Mouse (Mus musculus) monocyte, adult 2 months (primary cell): ENCODE data around the gene Opcml.

ENCODE experiments used
- DNase-seq, 2 experiments: peaks; one replicate each; pipeline ENCODE4 v3.0.0; 2022; ENCODE audit warnings: low spot score in 2 of 2, low read depth in 1 of 2

The Opcml gene

DNA sequence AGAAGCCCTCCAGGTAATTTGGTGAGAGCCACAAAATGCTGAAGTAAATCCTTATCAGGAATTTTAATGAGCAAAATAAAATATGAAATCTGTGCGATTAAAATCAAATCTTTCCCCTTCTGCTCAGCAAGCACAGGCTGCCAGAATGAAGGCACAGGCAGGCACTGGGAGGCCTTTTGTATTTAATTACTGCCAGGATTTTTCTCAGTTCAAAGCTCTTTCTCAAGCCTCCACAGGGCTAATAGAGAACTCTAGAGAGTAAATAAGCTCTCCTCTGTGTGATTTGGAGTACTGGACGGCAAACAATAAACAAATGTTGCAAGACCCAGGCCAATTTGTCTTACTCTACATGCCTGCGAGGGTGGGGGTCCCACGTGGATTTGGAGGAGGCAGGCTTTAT, 208.2 kb downstream of the Opcml start:
- DNase-seq = no peak

DNA sequence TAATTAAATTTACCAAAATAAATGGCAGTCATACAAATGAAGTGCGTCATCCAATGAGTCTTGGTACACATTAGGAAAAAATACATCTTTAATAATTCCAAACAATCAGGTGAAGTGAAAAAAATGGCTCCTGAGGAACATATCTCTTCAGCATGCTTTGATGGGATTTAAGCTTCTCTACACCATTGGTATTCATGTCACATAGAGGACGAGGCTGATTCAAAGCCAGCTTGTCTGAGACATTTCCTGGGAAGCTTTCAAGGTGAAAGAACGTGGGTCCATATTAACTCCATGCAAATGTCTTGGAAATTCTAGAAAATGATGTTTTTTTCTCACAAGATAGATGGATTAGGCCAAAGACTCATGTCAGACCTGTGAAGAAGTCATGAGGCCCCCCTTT, 212.6 kb downstream of the Opcml start:
- no peak for DNase-seq

DNA sequence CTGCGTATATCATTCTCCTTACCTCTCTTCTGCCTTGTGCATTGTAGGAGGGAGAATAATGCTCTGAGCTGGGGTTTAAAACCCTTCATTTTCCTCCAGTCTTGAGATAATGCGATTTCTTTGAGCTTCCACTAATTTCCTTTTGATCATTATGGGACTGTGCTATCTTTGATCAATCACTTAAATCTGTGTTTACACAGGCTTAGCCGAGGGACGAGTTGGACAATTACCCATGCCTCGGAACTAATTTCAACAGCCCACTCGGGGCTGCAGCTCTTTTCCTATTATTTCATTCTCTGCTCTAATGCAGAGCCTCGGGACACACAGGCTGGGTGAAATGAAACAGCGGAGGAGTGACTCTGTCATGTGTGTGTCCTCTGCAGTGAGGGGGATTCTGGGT, 220.9 kb downstream of the Opcml start:
- DNase-seq = no peak

DNA sequence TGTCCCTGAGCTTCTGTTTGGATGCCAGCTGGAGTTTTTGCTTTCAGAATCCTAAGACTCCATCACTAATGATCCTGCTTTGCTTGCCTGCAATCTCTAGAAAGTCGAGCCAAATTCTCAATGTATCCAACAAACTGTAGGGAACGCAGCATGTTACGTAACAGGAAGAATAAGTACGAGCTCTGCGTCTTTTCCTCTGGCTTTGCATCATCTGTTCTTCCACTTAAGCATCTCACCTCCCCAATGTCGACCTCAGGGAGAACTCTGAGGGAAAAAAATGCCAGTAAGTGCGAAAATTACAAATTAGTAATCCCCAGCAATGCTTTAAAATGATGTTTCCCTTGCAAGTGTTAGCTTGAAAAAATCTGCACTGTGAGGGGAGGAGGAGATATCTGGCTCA, 222.1 kb downstream of the Opcml start:
- no peak for DNase-seq

DNA sequence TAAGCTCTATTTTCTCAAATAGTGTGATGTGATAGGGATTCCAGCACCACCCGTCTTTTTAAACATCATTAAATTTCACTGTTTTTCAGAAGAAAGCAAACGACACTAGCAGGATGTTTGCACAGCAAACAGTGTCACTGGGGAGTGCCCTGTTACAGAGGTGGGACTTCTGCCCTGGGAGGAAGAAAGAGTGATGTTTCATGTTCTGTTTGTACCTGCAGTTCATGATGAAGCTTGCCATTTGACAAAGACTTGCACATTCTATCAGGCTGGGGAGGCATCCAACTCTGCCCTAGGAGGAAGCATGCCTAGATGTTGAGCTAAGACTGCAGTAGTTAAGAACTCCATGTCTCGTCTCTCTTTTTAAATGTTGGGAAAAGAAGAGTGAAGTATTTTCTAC, 222.6 kb downstream of the Opcml start:
- DNase-seq = no peak

DNA sequence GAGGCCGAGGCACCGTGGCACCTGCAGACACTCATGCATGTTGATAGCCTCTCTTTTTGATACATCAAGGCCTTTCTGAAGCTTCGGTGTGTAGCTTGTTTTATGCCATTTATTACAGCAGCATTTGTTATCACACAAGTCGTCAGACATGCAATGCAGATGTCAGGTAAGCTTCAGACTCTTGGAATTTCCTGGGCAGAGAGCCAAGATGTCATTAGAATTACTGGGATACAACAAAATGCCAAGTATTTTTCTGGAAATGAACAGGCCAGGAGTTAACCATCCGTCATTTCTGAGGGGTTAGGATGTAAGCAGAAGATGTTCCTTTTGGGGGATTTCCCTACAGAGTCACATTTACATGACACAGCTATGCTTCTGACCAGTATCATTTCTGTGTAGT, 237.6 kb downstream of the Opcml start:
- DNase-seq = no peak

DNA sequence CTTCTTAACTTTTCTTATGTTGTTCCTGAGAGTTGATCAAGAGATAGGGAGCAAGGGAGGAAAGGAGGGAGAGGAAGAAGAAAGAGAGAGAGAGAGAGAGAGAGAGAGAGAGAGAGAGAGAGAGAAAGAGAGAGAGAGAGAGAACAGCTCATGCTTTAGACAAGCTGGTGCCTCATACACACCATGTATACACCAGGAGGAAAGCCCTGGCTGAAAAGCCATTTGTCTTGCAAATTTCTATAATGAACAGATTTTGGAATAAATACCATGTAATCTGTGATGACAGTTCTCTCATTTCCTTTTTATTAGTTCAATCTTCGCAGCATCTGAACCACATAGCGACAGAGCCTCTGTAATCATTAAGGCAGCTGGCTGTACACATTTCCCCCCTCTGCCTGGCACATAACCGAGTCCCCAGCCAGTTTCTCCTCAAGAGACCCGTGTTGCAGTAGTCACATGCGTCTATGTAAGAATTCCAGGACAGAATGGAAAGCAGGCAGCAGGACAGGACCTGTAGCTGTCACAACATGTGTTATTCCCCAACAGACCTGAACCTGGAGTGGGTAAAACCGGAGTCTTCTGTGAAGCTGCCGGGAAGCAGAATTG, 238.3 kb downstream of the Opcml start:
- no peak for DNase-seq

DNA sequence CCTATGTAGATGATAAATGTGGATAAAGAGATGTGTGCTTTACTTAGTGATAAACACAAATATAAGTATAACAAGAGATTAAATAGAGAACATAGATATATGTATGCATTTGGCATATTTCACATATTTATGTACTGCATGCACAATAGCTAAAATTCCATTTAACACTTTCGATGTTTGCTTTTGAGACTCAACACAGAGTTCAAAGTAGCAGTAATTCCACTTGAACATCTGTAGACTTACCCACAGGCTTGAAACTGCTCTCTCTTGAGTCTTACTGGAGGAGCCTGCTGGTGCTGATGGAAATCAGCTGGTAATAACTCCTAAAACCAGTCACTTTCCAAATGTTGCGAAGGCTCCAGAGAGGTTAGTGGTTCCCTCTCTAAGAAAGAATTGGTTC, 258.6 kb downstream of the Opcml start:
- DNase-seq = no peak

DNA sequence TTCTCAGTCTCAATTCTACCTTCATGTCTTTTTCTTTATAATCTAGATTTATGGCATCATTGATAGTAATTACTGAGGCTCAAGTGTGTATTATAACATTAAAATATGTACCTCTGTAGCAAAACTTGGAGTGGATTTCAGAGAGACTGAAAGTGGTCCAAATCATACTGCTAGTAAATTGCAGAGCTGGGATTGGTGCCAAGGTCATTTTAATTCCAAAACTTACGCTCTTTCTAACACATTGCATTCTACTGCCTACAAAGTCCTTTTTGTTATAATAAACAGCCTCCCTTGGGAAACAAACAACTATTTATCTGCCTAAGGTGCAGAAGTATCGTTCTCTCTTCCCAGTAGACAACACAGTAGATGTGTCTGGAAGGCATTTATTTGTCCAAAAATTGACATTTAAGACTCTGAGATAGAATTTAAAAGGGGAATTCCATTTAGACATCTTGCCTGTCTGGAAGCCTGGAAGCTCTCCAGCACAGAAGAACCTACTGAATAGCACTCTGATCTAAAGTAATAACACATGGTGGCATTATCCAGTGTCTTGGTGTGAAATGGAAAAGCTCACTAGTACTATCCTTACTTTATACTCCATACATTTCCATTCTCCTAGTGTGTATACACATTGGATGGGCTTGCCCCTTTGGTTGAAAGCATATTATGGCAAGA, 266.7 kb downstream of the Opcml start:
- no peak for DNase-seq

DNA sequence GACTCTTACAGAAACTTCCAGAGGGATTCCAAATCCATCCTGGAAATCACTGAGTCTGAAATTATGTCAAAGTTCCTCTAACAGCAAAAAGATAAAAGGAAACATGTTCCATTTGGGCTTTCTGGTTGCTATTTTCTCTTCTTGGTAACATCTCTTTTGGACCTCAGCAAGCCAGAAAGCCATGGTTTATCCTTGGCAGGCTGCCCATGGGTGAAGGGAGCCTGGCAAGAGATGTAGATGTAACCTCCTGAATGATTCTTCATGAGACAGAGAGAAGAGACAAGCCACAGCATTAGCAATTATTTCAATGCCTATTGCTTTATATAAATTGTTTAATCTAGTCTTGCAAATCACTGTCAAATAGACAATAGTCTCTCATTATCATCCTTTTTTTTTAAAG, 274.6 kb downstream of the Opcml start:
- no peak for DNase-seq

DNA sequence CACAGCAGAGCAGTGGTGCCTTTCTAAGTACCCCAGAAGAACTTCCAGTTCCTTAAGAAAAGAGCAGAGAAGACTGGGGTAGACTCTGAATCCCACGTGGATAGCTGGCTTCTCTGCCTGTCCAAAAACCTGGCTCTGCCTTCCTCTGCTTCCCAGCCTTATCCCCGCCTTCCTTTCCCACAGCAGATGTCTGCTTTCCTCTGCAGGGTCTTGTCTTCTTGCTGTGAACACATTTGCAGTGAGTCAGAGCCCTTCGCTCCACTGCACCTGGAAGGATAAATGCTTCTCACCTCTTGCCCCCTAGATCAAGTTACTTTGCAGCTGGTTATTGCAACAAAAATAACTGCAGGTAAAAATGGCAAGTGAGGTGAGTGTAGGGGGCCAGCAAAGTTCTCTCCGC, 290.1 kb downstream of the Opcml start:
- no peak for DNase-seq

DNA sequence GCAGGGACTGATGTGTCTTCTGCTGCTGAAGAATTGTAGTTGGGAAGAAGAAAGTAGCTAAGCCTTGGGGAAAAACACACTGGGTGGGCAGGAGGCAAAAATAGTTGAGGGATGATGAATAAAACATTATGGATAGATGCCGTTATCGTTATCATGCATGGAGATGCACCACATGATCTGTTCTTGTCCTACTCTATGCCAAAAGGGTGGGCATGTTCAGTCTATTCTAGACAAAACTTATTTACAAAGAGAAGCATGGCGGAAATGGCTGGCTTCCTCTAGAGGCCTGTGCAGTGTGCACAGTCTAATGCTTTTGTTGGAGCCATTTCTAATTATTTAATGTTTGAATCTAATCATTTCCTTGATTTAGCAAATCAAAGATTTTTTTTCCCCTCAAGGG, 293.2 kb downstream of the Opcml start:
- DNase-seq = no peak

DNA sequence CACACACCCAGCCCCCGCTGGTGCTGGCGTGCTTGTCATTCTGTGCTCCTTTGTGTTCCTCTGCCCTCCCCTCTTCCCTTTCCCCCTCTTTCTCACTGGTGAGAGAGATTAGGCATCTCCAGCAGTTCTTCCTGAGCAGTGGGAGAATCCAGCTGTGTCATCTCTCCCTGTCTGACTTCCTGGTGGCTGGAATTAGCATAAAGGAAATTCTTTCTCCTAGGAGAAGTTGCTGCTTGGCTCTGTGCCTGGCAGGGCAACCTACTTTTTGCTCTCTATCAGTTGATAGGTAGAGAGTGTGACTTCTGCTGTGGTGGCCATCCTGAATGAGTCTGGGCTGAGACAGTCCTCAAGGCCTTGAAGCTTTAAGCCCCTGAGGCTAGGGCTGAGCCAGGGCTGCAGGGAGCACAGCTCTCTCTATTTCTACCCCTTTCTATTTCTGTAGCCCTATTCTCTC, 293.7 kb downstream of the Opcml start:
- no peak for DNase-seq

DNA sequence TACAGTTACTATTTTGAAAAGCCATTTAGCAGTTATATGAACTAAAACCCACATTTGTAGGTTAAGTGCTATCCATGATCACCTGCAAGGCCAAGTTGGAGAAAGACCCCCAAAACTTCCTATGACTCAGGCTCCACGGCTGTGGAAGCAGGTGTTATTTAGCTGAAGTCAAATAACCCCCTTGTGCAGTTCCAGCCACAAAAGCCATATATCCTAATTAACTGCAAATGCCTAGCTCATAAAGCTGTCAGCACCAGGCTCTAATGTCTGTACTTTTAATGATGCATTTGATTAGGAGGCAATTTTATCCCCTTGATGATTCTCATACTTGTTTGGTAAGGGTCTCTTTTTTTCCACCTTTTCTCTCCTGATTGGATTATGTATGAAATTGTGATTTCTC, 300.8 kb downstream of the Opcml start:
- no peak for DNase-seq

DNA sequence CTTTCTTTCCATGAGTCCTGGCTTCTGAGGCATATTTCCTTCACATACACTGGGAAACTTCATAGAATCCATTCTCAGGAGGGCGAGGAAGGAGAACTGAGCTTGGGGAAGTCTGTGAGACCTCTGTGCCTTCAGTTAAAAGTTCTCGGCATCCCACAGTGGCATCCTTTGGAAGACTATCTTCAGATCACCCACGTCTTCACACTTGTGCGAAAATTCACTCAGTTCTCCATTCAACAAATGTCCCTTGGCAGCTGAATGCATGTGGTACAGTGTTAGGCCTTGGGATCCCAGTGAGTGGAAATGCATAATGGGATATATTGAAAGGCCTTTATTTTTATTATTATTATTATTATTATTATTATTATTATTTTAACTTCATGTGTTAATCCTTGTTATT, 304.1 kb downstream of the Opcml start:
- DNase-seq = no peak

DNA sequence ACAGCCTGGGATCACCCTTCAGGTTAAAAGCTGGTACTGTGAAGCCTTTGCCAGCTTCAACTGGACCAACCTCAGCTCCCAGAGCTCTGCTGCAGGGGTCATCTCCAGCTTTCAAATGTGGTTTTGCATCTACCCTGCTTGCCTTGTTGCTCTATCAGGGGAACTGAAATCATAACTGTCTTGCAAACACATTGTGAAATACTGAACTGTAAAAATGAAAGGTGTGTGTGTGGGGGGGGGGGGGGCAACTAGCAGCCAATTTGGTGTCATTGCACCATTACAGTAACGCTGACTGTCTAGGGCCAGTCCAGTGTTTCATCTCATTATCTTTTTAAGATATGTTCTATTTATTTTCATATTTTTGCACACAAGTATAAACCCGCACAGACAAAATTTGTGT, 305.6 kb downstream of the Opcml start:
- no peak for DNase-seq

DNA sequence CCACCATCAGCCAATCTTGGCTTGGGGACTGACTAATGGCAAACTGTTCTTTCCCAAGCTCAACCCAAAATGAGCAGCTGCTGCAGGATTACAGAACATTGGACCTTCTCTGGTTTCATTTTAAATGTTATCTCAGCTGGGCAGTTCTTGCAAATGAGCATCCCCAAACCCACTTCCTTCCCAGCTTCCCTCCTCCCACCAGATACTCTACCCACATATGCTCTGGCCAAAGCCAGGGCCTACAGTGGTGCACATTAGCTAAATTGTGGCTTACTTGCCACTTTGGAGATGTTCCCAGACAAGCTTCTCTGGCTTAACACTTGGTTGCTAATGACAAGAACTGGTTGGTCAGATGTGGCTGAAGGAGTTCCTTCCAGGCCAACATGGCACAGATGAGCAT, 311.4 kb downstream of the Opcml start:
- DNase-seq = no peak

DNA sequence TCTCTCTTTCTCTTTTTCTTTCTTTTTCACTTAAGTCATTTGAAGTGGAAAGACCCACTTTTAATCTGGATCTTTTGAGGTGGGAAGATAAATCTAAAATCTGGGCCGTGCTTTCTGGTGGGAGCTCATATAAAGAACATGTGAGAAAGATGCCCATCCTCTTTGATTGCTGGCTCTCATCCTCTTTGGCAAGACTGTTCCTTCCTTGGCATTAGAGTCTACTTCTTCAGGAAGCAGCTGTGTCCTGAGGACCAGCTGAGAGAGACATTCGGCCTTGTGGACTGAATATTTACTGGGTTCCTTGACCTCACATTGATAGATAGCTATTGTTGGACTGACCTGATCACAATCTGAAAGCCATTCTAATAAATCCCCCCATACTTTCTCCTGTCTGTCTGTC, 331.3 kb downstream of the Opcml start:
- DNase-seq = no peak

DNA sequence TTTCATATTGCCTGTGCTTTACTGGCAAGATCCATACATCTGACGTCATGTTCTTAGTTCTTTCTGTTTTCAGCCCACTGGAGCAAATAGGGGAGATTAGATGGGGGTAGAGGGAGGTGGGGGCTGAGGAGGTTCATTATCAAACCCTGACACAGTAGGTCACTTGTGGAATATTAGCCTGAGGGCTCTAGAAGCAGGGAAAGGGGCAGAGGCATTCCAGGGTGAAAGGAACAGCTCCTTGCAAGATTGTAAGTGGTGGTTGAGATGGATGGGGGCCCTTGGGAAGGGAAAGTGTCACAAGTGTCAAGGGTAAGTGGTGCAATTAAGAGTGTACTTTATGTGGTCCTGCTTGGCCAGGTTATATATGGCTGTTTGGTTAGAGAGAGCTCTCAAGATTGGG, 338.2 kb downstream of the Opcml start:
- DNase-seq = no peak

DNA sequence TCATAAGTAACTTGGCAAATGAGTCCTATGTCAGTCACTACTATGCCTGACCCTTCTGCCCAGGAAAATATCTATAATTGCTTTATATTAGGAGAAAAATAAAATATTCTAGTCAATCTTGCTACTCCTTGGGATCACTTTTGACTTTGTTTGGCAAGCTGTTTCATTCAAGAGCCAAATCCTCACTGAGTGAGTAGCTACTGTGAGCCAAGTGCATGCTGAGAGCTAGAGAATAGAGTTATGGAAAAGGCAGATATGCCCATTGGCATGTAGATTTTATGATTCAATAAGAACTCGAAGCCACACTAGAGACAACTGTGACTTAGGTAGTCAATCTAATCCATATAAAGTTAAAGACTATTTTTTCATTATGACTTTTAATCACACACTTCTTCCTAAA, 340.9 kb downstream of the Opcml start:
- no peak for DNase-seq

DNA sequence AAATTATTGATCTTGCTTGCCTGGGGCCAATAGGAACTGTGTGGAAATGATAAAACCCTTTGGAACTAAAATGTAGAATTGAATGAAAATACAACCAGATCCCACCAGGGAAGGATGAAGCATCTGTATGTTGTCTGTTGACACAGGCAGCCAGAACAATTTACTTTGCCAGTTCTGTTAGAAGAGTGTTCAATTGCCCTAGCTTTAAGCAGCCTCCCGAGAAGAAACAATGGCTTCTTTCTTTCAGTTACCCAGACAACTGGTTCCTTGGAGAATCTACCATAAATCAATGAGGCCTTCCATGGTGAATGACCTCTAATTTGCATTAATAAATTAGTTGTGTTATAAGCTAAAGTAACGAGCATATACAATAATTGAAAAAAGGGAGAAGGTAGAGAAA, 346.0 kb downstream of the Opcml start:
- no peak for DNase-seq

DNA sequence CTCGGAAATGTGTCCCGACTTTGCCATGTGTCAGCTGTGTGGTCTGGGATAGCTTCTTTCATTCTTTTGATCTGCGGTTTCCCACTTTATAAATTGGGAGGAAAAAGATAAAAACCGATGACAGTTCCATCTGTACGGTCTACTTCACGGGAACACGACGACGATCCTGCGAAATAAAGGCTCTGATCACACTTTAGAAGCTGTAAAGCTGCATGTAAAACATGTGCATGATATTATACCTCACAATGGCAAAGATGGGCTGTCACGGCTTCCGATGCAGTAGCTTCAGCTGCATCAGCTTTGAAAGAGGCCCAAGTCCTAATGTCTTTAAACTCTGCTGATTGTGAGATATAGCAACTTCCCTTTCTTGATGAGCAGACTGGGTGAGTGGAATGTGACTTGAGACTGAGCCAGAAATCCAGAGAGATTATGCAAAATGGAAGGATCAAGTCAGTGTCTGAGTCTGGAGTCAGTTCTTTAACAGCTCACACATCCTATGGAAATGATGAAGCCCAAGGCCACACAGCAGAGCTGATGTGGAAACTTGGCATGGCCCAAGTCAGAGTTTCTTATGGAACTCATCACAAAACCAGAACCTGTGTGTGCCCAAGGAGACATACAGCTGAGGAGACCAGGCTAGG, 349.5 kb downstream of the Opcml start:
- no peak for DNase-seq

DNA sequence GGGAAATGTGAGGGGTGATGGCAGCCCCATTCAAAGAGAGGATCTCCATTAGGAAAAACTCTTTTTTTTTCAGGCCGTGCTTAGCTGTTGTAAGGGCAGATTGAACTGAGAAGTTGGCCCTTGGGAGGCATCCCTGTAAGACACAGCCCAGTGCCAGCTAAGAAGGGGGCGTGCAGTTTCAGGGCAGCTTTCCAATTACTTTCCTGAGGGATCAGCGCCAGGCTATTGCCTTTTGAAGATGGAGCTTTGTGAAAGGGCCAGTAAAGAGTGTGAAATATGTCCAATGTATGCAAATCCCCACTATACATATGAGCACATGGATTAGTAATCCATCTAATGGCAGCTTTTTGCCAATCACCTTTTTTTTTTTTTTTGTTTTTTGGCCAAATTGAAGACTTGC, 358.9 kb downstream of the Opcml start:
- no peak for DNase-seq
